Mouse (Mus musculus) ES-Bruce4 (cell line): ENCODE data around the gene Tdrd1.

Experiments used
- CTCF ChIP-seq: IDR thresholded peaks from one replicate; pipeline ENCODE4 v1.8.1; 2011; ENCODE audit warnings: low read depth, low read length
- EP300 ChIP-seq: IDR thresholded peaks from 2 replicates; pipeline ENCODE4 v1.6.1; 2011; ENCODE audit warnings: low read depth, low read length; ENCODE audit not compliant: insufficient read depth
- POLR2A ChIP-seq: IDR thresholded peaks from one replicate; pipeline ENCODE4 v1.8.1; 2011; ENCODE audit warnings: low read length; ENCODE audit not compliant: insufficient read depth

GRCm38 (mm10) chr19:56887879-56888278, 61.9 kb downstream of the Tdrd1 start:
- no peak for TF ChIP-seq CTCF
- TF ChIP-seq EP300 = no peak
- TF ChIP-seq POLR2A = no peak
